Mouse (Mus musculus) spleen, postnatal 14 days (tissue): ENCODE measurements around the gene Wrap53.
A peak's percentile ranks its signal among the peaks of the same experiment; 100 is the strongest.
"Not testable (repeated sequence)": the region's sequence is repeated elsewhere in the genome, so short reads cannot be mapped to it uniquely, and the experiment has no call there.

Source experiments
- DNase-seq, 2 experiments: peaks; one replicate each; pipeline ENCODE4 v3.0.0; 2021 to 2022; ENCODE audit warnings: low spot score in 2 of 2

The Wrap53 gene

DNA sequence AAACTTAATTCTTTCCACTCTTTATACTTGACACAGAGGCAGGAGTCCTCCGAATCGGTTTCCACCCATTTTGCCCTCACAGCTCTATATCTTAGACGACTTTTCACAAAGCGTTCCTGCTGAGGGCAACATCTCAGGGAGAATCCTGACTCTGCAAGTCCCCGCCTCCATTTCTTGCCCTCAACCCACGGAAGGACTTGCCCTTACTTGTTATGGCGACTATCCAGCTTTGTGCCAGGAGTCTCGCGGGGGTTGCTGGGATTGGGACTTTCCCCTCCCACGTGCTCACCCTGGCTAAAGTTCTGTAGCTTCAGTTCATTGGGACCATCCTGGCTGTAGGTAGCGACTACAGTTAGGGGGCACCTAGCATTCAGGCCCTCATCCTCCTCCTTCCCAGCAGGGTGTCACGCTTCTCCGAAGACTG is at the start of gene Wrap53, which contains the start of gene Trp53:
TSS of gene Wrap53 (minus strand) at position 165 of the 424 bp plus-strand sequence.
TSS of gene Trp53 (plus strand) at position 269 of the 424 bp plus-strand sequence.
- DNase-seq, result peak; percentile 77 to 84

DNA sequence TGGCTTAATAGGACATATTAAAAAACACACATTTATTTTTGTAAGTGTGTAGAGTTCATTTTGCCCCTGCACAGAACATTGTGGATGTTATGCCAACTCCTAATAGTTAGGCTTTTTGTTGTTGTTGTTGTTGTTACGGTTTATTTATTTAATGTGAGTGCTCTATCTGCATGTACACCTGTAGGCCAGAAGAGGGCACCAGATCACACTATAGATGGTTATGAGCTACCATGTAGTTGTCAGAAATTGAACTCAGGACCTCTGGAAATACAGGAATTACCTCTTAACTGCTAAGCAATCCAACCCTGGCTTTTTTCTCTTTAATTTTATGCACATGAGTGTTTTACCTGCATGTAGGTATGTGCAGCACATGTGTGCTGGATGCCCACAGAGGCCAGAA is 49.7 kb upstream of the Wrap53 start:
- no peak for DNase-seq

DNA sequence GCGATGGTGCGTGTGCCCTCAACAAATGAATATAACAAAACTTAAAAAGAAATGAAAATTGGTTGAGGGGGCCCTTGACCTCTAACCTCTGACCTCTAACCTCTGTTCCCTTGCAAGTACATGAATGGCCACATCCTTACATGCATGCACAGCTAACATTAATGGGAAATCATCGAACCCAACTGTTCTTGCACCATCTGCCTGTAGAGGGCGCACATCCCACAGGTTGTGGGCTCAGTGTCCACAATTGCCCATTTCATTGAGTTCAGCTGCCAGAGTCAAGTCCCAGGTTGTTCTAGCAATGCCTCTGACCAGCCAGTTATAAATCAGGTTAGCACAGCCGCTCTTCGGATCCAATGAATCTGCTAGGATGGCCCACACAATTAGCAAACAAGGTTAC is 48.2 kb upstream of the Wrap53 start:
- peak; percentile 62 to 77 for DNase-seq

DNA sequence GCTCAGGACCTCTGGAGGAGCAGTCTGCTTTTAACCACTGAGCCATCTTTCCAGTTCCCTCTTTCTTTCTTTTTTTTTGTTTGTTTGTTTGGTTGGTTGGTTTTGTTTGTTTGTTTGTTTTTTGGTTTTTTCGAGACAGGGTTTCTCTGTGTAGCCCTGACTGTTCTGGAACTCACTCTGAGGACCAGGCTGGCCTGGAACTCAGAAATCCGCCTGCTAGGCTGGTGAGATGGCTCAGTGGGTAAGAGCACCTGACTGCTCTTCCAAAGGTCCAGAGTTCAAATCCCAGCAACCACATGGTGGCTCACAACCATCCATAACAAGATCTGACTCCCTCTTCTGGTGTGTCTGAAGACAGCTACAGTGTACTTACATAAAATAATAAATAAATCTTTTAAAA is 44.3 kb upstream of the Wrap53 start:
- DNase-seq, result not testable (repeated sequence)

DNA sequence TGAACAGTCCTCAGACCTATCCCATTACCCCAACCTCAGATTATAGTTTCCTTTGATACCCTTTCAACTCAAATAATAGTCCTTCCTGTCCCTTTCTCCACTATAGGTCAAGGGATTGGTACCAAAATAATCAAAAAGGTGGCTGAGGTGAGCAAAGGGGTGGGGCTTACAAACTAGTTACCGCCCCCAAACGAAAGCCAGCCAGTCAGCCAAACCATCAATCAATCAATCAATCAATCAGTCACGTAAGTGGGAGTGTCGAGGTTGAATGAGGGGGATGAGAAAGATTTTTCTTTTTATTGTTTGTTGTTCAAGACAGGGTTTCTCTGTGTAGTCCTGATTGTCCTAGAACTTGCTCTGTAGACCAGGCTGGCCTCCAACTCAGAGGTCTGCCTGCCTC is 43.0 kb upstream of the Wrap53 start:
- no peak for DNase-seq

DNA sequence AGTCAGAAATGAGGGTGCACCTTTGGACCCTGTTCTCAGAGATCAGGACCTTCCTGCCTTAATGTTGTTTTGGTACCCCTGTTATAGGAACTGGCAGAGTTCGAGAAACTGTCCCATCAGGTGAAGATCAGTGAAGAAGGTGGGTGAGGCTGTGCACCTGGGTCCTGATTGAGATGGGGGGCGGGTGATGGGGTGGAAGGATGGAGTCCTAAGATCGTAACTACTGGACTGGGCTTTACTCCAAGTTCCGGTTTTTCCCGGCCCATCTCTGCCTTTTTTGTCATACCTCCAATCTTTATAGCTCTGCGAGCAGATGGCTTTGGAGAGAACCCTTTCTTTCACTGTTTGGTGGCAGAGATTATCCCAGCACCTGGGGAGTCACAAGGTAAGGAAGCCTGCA is 42.4 kb upstream of the Wrap53 start:
- DNase-seq, result no peak

DNA sequence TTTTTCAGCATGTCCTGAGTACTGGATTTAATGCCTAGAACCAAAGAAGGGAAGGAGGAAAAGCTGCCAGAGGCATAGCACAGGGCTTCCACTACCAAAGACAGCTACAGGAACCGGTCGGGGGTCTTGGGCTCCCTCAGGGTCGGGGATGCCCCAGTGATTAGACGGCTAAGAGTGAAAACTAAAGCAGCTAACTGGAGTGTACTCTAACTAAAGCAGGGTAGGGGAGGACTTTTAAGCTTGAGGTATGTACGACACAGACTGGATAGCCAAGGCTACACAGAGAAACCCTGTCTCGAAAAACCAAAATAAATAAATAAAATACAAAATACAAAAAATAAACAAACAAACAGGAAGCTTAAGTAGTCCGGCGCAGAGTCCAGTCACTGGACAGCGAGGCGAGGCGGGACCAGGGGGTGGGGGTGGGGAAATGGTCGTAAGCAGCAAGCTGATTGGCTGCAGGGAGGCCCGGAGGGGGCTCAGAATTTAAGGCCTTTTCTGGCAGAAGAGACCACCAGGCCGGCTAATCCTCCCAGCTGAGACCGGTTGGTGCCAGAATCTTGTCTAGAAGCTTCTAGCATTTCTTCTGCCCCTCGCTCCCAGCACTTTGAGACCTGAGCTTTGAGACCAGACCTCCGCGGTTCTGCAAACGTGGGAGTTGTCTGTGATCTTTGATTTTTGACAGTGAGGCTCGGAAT is 41.7 kb upstream of the Wrap53 start, which contains the start of gene Sat2:
TSS of gene Sat2 (plus strand) at position 454 of the 698 bp plus-strand sequence.
- DNase-seq, result no peak

DNA sequence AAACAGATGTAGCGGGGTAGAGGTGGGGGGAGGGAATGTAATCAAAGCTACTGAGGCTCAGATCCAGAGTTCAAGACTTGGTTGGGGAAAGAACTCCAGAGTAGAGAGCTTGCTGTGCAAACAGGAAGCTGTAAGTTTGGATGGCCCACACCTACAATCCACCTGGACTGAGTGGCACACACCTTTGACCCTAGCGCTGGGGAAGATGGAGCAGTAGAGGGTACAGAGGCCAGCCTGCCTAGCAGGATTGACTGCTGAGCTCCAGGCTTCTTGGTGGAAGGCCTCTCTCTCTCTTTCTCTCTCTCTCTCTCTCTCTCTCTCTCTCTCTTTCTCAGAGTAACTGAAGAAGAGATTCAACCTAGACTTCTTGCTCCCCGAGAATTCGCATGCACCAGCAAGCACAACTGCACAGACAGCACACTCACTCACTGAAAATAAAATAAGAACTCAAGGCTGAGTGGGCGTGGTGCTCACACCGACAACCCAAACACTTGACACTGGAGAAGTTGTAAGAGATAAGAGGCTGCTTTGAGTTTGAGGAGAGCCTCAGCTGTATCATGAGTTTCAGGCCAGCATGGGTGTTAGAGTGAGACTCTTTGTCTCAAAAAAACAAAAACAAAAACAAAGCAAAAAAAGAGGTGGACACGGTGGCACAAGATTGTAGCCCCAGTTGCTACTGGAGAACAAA is 40.5 kb upstream of the Wrap53 start:
- DNase-seq, result no peak

GRCm38 (mm10) chr11:69617805-69618204 is 37.8 kb upstream of the Wrap53 start, which contains the start of gene Shbg:
Gene Shbg, minus strand, starts transcription at chr11:69617905.
- DNase-seq, result no peak

GRCm38 (mm10) chr11:69616781-69617180 is 36.7 kb upstream of the Wrap53 start:
- DNase-seq, result no peak

GRCm38 (mm10) chr11:69614257-69614588 is 34.2 kb upstream of the Wrap53 start:
- DNase-seq, result not testable (repeated sequence)

DNA sequence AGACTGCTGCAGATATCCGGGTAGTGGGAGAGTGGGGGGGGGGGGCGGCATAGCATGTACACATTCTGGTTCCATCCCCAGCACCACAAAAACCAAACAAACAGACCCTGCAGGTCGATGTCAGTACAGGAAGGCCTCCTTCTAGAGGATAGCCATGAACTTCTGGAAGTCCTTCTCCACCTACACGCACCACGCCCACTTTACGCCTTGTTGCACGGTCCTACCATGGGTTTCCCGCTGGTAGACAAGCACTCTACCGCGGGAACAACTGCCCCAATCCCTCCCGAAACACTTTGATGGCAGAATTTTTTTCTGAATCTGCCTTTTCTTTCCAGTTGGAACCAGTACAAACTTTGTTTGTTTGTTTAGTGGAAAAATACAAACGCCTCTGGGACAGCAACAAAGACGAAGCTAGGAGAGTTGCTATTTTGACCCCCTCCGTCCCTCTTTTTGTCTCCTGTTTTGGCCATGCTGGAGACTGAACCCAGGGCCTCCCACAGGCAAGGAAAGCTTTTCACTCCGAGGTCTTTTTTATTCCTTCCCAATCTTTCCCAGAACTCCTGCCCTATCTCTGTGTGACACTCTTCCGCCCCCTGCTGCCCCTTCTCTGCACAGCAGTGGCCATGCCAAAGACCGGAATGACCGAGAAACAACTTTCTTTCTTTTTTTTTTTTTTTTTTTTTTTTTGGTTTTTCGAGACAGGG is 33.6 kb upstream of the Wrap53 start:
- peak; percentile 64 to 77 for DNase-seq

GRCm38 (mm10) chr11:69610899-69611298 is 30.8 kb upstream of the Wrap53 start:
- no peak for DNase-seq

DNA sequence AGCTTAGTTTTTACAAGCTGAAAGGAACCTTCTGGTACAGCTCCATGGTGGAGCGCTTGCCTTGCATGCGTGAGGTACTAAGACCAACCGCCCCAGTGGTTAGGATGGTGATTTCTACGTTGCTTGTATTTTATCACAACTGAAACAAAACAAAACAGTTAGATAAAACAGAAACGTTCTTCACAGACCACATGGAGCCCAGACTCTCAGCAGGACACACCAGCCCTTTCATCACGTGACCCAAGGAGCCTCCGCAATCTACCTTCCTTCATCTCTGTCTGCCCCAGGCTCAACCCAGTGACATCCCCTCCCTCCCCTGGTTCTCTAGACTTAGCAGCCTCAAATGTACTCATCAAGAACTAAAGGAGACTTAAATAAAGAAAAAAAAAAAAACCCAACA is 29.4 kb upstream of the Wrap53 start:
- no peak for DNase-seq

GRCm38 (mm10) chr11:69608525-69608924 is 28.5 kb upstream of the Wrap53 start:
- no peak for DNase-seq

DNA sequence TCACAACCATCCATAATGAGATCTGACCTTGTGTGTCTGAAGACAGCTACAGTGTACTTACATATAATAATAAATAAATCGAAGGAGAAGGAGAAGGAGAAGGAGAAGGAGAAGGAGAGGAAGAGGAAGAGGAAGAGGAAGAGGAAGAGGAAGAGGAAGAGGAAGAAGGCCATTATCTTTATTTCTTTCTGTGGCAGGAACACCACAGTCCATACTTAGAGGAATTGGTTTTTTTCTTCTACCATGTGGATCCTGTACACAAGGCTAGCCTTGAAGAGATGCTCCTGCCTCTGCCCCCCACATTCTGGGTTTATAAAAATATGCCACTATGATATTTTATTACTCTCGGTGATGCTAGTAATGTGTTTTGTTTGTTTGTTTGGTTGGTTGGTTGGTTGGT is 26.8 kb upstream of the Wrap53 start:
- DNase-seq, result no peak

- DNase-seq, result no peak
These were observed 26.4 kb upstream of the Wrap53 start for GRCm38 (mm10) chr11:69606491-69606795.

- DNase-seq, result peak; percentile 59 to 67
These were observed 25.9 kb upstream of the Wrap53 start, which contains the start of gene Atp1b2 for GRCm38 (mm10) chr11:69605726-69606490. Gene Atp1b2, minus strand, starts transcription at chr11:69605942.

- no peak for DNase-seq
These were observed 25.0 kb upstream of the Wrap53 start for GRCm38 (mm10) chr11:69604795-69605664.

DNA sequence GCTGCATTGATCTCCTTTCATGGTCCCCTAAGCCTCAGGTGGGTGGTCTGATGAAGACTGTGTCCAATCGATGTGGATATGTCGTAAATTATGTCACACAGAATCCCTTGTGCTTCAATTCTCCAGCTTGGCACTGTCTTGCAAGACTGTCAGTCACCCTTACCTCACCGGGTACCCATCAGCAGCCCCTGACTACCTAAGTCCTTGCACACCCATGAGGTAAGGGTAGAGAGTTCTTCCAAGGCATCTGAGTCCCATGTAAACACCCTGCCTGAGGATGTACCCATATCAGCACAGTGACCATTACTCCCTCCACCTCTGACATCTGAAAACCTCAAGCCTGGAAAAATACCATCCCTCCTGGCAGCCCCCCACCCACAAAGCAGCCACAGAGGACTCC is 24.3 kb upstream of the Wrap53 start:
- no peak for DNase-seq

GRCm38 (mm10) chr11:69603516-69603915 is 23.5 kb upstream of the Wrap53 start:
- DNase-seq, result no peak
